Mouse (Mus musculus) ES-Bruce4 (cell line): ENCODE measurements at regions not wholly inside any gene's neighbourhood (a gene's known extent, or its start where the extent isn't known, plus 50 kb on each side); places are given as distances from the start of the nearest gene placed in this dataset.

Experiments used
- CTCF ChIP-seq: IDR thresholded peaks from one replicate; pipeline ENCODE4 v1.8.1; 2011; ENCODE audit warnings: low read depth, low read length
- EP300 ChIP-seq: IDR thresholded peaks from 2 replicates; pipeline ENCODE4 v1.6.1; 2011; ENCODE audit warnings: low read depth, low read length; ENCODE audit not compliant: insufficient read depth
- POLR2A ChIP-seq: IDR thresholded peaks from one replicate; pipeline ENCODE4 v1.8.1; 2011; ENCODE audit warnings: low read length; ENCODE audit not compliant: insufficient read depth

- TF ChIP-seq CTCF (no peak), EP300 (no peak), POLR2A (no peak)
Measured at GRCm38 (mm10) chr11:79806417-79806816, 155.8 kb downstream of the Utp6 start.
